Mouse (Mus musculus) kidney, postnatal 10 days (tissue): ENCODE results near the gene Fam174b.

Experiments
- DNase-seq: peaks from one replicate; pipeline ENCODE4 v3.0.0; 2021; ENCODE audit warnings: mixed read lengths

Gene Fam174b

GRCm38 (mm10) chr7:73816255-73816996 lies 76.3 kb downstream of the Fam174b start:
- DNase-seq, result peak; percentile 16

DNA sequence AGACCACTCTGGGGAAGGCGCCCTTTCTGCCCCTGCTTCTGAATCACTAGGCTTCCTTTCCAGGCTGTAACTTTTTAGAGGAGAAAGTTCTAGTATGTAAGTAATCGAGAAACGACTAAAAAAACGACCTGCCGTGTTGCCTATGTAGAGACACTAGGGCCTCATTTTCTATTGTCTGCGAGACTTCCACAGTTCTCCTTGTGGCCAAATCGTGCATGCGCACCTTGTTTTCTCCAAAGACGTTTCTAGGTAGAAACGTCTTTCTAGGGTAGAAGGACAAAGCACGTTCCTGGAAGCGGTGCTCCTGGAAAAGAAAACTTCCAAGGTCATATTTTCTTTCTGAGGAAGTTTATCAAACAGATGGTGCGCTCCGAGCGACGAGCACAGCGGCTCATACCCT lies 79.3 kb downstream of the Fam174b start:
- DNase-seq, result no peak
